Mouse (Mus musculus): Measurements from ENCODE around the gene Masp1. TPM values are rescaled to one million over a fixed set of nuclear protein-coding genes. Genes with fewer than 3 reads are reported as not detected.

The Masp1 gene
- not detected for total RNA-seq (2023)

DNA sequence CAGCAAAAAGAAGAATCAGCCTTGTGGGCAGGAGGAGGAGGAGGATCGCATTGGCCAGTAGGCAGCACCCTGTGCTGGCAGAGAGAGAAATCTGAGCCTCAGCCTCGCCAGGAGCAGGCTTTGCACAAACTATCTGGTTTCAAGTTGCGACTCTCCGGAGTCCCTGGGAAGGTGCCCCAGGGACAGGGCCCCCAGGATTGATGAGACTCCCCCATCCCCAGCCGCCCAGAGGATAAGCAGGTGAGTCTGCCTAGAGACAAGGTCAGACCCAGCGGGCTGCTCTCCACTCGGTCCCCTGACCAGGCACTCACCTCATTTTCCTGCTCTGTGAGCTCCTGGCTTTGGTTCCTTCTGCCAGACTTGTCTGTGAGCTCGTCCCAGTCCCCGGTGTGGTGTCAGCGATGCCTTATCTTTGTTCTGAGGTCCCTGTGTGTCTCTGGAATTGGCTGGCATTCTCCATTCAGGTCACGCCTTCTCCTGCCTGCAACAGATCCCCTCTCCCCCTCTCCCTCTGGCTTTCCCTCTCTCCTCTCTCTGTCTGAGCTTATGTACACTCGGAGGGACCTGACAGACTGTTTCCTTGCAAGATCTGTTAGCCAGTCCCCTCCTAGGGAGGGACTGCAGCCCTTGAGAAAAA is at the start of gene Masp1, which contains the start of gene Rtp4:
Masp1 (minus strand) TSS at position 581 of the 637 bp plus-strand sequence.
Rtp4 (plus strand) TSS at position 57 of the 637 bp plus-strand sequence.

DNA sequence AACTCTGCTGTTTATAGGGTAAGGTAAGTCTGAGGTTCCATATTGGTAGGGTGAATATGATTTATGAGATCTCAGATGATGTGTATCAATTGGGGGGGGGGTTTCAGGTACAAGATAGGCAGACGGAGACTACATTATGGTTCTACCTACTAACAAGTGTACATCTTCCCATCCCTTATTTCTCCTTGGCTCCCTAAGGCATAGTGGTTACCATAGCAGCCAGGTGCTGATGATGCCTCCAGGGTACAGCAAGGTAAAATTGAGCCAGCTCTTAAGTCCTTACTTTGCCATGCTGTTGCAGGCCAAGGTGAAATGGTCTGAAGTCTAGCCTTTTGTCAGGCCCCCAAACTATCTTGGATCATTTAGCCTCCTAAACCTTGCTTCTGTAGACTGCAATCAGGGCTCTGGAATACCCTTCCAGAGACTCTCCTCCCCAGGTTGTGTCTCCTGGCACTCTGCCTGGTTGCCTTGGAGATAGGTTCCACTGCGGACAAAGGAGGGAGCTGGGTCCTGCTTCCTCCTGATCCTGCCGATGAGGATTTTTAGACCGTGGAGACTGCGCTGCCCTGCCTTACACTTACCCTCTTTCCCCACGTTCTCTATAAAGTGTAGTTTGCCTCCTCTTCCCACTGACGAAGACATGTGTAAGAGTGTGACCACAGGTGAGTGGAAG is 91.8 kb downstream of the Masp1 start, which contains the start of gene Rtp1:
Rtp1 (plus strand) TSS at position 487 of the 673 bp plus-strand sequence.

Other genes with a start within 250 kb of the Masp1 start
- not detected for gene Rtp1, start 91.7 kb downstream of the Masp1 start, total RNA-seq (2023)
- gene Rtp4, start 524 bp downstream of the Masp1 start, total RNA-seq (2023), result 10 to 100 TPM; 21.3 to 32.2 TPM